Mouse (Mus musculus) C2C12 (cell line): ENCODE data around the gene Rpl6. TPM values are rescaled to one million over a fixed set of nuclear protein-coding genes. Genes with fewer than 3 reads are reported as not detected.

Experiments
- H3K27me3 ChIP-seq: one replicate; pipeline ENCODE4 v1.6.1; 2011; ENCODE audit not compliant: control insufficient read depth, insufficient read depth, insufficient read length
- H3K36me3 ChIP-seq: one replicate; pipeline ENCODE4 v1.6.1; 2011; ENCODE audit not compliant: control insufficient read depth, insufficient read depth
- H3K4me3 ChIP-seq: one replicate; pipeline ENCODE4 v1.5.1; 2011; ENCODE audit warnings: mild to moderate bottlenecking, control low read depth; ENCODE audit not compliant: poor library complexity, insufficient read depth, severe bottlenecking
- H3K79me2 ChIP-seq: one replicate; pipeline ENCODE4 v1.6.1; 2011; ENCODE audit not compliant: control insufficient read depth, insufficient read depth
- H3K79me3 ChIP-seq: one replicate; pipeline ENCODE4 v1.6.1; 2011; ENCODE audit warnings: low read depth, control low read depth
- H3ac ChIP-seq: one replicate; pipeline ENCODE3; 2011; ENCODE audit warnings: low read depth; ENCODE audit not compliant: control insufficient read depth, insufficient read length
- CEBPB ChIP-seq: IDR thresholded peaks from one replicate; pipeline ENCODE4 v1.6.1; 2011; ENCODE audit warnings: low read depth, mild to moderate bottlenecking, control low read depth, moderate library complexity
- CTCF ChIP-seq: IDR thresholded peaks from one replicate; pipeline ENCODE4 v1.5.1; 2011; ENCODE audit not compliant: control insufficient read depth, insufficient read depth, insufficient read length
- FOSL1 ChIP-seq: IDR thresholded peaks from one replicate; pipeline ENCODE4 v1.8.0; 2011; ENCODE audit warnings: mild to moderate bottlenecking, low read length; ENCODE audit not compliant: poor library complexity, insufficient read depth, severe bottlenecking
- MAX ChIP-seq: IDR thresholded peaks from one replicate; pipeline ENCODE4 v1.6.1; 2011; ENCODE audit warnings: mild to moderate bottlenecking, control low read depth
- MYOD1 ChIP-seq: IDR thresholded peaks from one replicate; pipeline ENCODE4 v1.6.1; 2011; ENCODE audit warnings: low read depth; ENCODE audit not compliant: control insufficient read depth, insufficient read length
- MYOG ChIP-seq: IDR thresholded peaks from one replicate; pipeline ENCODE4 v1.6.1; 2011; ENCODE audit not compliant: control insufficient read depth, insufficient read length; ENCODE audit errors: extremely low read depth
- USF1 ChIP-seq: IDR thresholded peaks from one replicate; pipeline ENCODE4 v1.6.1; 2011; ENCODE audit warnings: low read depth, mild to moderate bottlenecking, control low read depth, moderate library complexity
- polyA plus RNA-seq: library from polyadenylated mRNA; unstranded; fragments of >200 nt; fragmentation: generic; extraction: Trizol; gene quantifications from one replicate; pipeline ENCODE4 v1.2.1, GENCODE M21; 2012; ENCODE audit warnings: missing spikeins

The Rpl6 gene
- polyA plus RNA-seq, 1 experiment: 1,946 TPM

DNA sequence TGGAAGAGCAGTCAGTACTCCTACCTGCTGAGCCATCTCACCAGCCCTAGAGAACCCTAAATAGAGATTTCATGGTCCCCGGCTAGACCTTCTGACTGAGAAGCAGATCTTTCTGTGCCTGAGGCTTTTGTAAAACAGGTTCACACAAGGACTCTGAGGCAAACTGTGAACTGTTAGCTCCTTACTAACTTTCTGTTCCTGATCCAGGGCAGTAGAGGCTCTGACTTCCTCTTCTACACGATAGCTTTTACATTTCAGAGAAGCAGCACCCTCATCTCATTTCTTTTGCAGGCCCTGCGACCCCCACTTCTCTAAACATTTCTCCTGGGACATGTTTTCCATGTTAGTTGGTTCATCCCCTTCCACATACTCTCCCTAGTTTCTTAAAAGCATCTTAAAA, 45.4 kb downstream of the Rpl6 start:
- peaks cover 3% of the 10 kb centered on the region for H3K36me3 ChIP-seq
- no peak overlapping the region for H3ac ChIP-seq
- no peak overlapping the region for H3K4me3 ChIP-seq
- no peak for TF ChIP-seq MAX
- TF ChIP-seq USF1: no peak
- no peak for TF ChIP-seq FOSL1
- TF ChIP-seq MYOG: no peak
- no peak for TF ChIP-seq MYOD1
- no peak for TF ChIP-seq CTCF
- no peak for TF ChIP-seq CEBPB
- no peaks in the 10 kb centered on the region for H3K27me3 ChIP-seq
- H3K79me2 ChIP-seq: peaks cover 33% of the 10 kb centered on the region
- H3K79me3 ChIP-seq: peaks cover 6% of the 10 kb centered on the region

DNA sequence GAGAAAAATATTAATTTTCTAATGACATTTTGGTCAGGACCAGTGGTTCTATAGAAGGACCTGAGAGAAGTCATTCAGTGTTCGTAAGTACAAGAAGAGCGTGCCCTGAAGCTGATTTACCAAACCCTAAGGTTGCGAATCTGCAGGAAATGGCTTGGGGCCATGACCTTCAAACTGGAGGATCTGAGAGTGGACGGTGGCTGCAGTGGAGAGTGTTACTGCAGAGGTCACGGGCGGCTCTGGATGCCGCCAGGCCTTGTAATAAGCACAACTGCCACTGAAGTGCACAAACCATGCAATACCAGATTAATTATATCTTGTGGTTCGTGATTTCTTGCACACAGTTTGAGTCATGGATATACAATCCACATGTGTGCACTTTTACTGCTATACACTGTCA, 47.5 kb downstream of the Rpl6 start:
- H3ac ChIP-seq: no peak overlapping the region
- peaks cover 20% of the 10 kb centered on the region for H3K79me2 ChIP-seq
- H3K79me3 ChIP-seq: peaks cover 3% of the 10 kb centered on the region
- TF ChIP-seq MYOG: no peak
- no peak for TF ChIP-seq CEBPB
- no peak for TF ChIP-seq CTCF
- peaks cover 3% of the 10 kb centered on the region for H3K36me3 ChIP-seq
- no peaks in the 10 kb centered on the region for H3K27me3 ChIP-seq
- H3K4me3 ChIP-seq: no peak overlapping the region

DNA sequence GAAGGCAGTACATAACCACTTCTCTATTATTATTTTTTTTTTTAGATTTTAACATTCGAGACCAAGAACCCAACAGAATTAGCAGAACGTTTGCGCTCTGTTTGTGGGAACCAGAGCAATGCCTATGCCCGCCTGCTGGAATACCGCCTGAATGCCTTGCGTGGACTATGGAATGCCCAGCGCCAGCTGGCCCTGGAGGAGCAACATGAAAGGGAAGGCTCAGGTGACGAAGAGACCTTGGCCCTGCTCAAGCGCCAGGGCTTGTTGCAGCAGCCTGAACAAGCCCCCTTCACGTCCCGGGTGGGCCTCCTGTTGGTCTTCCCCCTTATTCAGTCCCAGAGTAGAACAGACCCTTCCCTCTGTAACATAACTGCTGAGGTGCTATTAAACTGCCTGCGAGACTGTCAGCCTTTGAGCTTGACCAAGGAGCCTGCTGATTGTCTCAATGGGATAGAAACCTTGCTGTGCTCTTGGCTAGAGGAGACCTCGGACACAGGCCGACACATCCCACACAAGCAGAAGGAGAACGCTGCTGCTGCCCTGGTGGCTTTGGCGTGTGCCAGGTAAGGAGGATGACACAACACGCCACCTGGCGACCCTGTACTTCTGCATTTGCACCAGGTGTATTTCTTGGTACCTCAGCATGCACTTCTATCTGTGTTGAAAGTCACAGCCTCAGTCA, 49.7 kb downstream of the Rpl6 start:
- H3K79me3 ChIP-seq: peaks cover 3% of the 10 kb centered on the region
- peaks cover 4% of the 10 kb centered on the region for H3K36me3 ChIP-seq
- H3ac ChIP-seq: no peak overlapping the region
- no peak overlapping the region for H3K4me3 ChIP-seq
- H3K27me3 ChIP-seq: no peaks in the 10 kb centered on the region
- TF ChIP-seq MYOD1 (no peak), CTCF (no peak), MYOG (no peak), MAX (no peak)
- H3K79me2 ChIP-seq: peaks cover 11% of the 10 kb centered on the region

DNA sequence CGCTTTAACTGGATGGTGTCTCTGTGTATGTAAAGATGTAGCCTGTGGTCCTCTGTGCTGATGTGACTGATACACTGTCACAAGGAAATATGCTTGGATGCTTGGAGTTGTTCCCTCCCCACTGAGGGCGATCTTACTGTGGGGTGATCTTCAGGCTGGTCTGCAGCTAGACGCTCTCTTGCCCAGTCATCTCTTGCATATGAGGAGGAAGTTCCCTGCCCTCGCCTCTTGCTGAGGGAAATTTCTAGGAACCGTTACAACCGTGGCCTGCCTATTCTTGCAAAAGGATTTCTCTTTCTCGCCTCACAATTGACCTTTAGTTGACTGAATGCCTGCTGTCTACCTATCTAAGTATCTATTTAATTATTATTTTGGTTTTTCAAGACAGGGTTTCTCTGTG, 50.7 kb downstream of the Rpl6 start:
- Histone ChIP-seq H3ac (no peak overlapping the region), H3K79me3 (peaks cover 2% of the 10 kb centered on the region), H3K4me3 (no peak overlapping the region), H3K36me3 (peaks cover 4% of the 10 kb centered on the region), H3K79me2 (peaks cover 11% of the 10 kb centered on the region), H3K27me3 (no peaks in the 10 kb centered on the region)
- no peak for TF ChIP-seq MYOG
- TF ChIP-seq MYOD1: no peak
- TF ChIP-seq USF1: no peak
- no peak for TF ChIP-seq FOSL1
- no peak for TF ChIP-seq CEBPB
- no peak for TF ChIP-seq MAX
- no peak for TF ChIP-seq CTCF

Other genes starting within 250 kb of the Rpl6 start
- gene Rph3a, start 194.4 kb upstream of the Rpl6 start, polyA plus RNA-seq: not detected
- 75.8 TPM for gene Ptpn11, start 13.1 kb upstream of the Rpl6 start, polyA plus RNA-seq
- 5.4 TPM for gene Hectd4, start 15.7 kb downstream of the Rpl6 start, polyA plus RNA-seq
- 19.2 TPM for gene Trafd1, start 181.2 kb downstream of the Rpl6 start, polyA plus RNA-seq
- gene Naa25, start 193.5 kb downstream of the Rpl6 start, polyA plus RNA-seq: 16.8 TPM
- 0.54 TPM for gene Tmem116, start 247.4 kb downstream of the Rpl6 start, polyA plus RNA-seq
- 109 TPM for gene Erp29, start 248.0 kb downstream of the Rpl6 start, polyA plus RNA-seq